Mouse (Mus musculus): ENCODE data around the gene Slc25a33.

Gene Slc25a33

DNA sequence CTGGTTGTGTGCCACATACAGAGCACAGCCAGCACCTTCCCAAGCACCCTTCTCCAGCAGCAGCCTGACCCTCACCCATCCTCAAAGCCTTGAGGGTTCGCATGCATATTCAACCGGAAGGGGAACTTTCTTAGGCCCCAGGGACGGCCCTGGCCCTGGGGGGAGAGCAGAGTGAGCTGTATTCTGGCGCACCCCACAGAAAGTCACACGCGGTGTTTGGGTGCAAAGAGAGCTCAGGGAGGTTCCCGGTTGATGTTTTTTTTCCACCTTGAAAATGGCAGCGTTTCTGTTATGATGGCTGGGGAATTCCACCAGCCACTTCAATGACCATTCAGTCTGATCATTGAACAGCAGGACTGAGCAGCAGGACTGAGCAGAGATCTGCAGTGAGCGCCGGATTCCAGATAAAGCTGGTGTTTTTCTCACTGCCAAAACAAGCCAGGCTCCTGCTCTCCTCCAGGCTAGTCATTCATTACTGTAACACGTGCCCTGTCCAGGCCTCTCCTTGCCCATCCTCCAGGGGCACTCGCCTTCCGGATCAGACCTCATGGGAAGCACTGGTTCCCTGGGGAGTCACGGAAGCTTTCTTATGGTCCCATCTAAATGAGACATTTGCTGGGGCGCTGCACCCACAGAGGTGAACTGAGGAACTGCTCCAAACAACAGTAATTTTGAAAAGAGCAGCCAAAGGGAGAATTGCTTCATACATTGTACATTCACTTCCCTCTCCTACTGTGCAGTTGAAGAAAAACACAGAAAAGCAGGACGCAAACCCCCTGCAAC is 77.7 kb downstream of the Slc25a33 start:
- no peak for DNase-seq (ENCODE audit: low spot score in 2 of 2)

All from left cerebral cortex, adult 9 months (tissue).